ENCODE assay signal across 8 mouse cellular contexts in genomic region chr14:30650969-30651368, GRCm38 (mm10). TPM values are rescaled to one million over a fixed set of nuclear protein-coding genes. Genes with fewer than 3 reads are reported as not detected.
DNase-seq lines count a peak whose midpoint lies in the region; ATAC-seq lines count a peak whose summit lies in the region.

No protein-coding gene starts in this region.

- no peaks in the 10 kb centered on the region for H3K36me3 ChIP-seq in lung, embryonic 16.5 days (ENCODE audit: control insufficient read depth, insufficient read depth, low read length)

- H3K27ac ChIP-seq in lung, embryonic 16.5 days (ENCODE audit: low read length): no peak overlapping the region

- WGBS in lung, embryonic 16.5 days: 7% methylated on average over 4 of the region's 4 CpGs

- peaks cover 3% of the 10 kb centered on the region for H3K4me1 ChIP-seq in lung, embryonic 16.5 days (replicated peaks; ENCODE audit: control insufficient read depth, insufficient read depth, low read length)

- no peak overlapping the region for H3K4me2 ChIP-seq in lung, embryonic 16.5 days (ENCODE audit: low read depth, low read length)

- peak; percentile 89 for ATAC-seq in lung, embryonic 16.5 days (ENCODE audit: low read depth)

- DNase-seq in cerebellum, adult 11-12 months: peak; percentile 42
- DNase-seq in cerebellum, adult 8-10 months: no peak
- peak; percentile 34 to 51 for DNase-seq in urinary bladder, adult 18-20 months (ENCODE audit: low spot score in 2 of 2)
- DNase-seq in urinary bladder, postnatal 10 days (ENCODE audit: low spot score): no peak
- DNase-seq in gastrocnemius, postnatal 36 days: peak; percentile 46 to 61
- DNase-seq in kidney, adult 8-10 months: peak; percentile 96 to 98
- DNase-seq in testis, postnatal 14 days (ENCODE audit: low spot score): peak; percentile 62

- intact Hi-C loops in gastrocnemius, postnatal 36 days (cut with DNase I): no loop called here

- no peak overlapping the region for H3K9ac ChIP-seq in lung, embryonic 16.5 days (ENCODE audit: low read length)

- H3K9me3 ChIP-seq in lung, embryonic 16.5 days (ENCODE audit: control insufficient read depth, low read length): no peaks in the 10 kb centered on the region

- H3K4me3 ChIP-seq in lung, embryonic 16.5 days (ENCODE audit: low read length): no peak overlapping the region

- no peaks in the 10 kb centered on the region for H3K27me3 ChIP-seq in lung, embryonic 16.5 days (ENCODE audit: control insufficient read depth, insufficient read depth, low read depth, low read length)

RNA-seq across cellular contexts. Expression of gene Rft1, which starts 3.2 kb away (rescaled TPM):
- total RNA-seq in gastrocnemius, postnatal 36 days (2021): 1 to 10 TPM; 3.8 to 4.3 TPM
- 17.6 and 18.1 TPM in 2 replicates for polyA plus RNA-seq in lung, embryonic 16.5 days (2015; fragmentation: Nextera tagmentation; extraction: Ambion mirVana)

RNA-seq across cellular contexts. Expression of gene Prkcd, which starts 25.0 kb away (rescaled TPM):
- 10 to 100 TPM in 1 of 2 experiments, 1 to 10 TPM in 1; 6.6 to 11.7 TPM for total RNA-seq in gastrocnemius, postnatal 36 days (2021)
- polyA plus RNA-seq in lung, embryonic 16.5 days (2015; fragmentation: Nextera tagmentation; extraction: Ambion mirVana): 53.4 and 55.4 TPM in 2 replicates

Comparison
In these comparisons a context has a peak if more than half of its experiments do, and no peak if none do; other contexts are left out.
1. DNase-seq: peak in cerebellum, adult 11-12 months (single experiment), urinary bladder, adult 18-20 months (2 of 2), gastrocnemius, postnatal 36 days (2 of 2), kidney, adult 8-10 months (2 of 2) and testis, postnatal 14 days (single experiment); none in cerebellum, adult 8-10 months (single experiment) and urinary bladder, postnatal 10 days (single experiment).